Mouse (Mus musculus): ENCODE results near the gene Odf2. TPM values are rescaled to one million over a fixed set of nuclear protein-coding genes. Genes with fewer than 3 reads are reported as not detected.

Odf2 gene
- polyA plus RNA-seq, 2 experiments, result 42.3 to 84.6 TPM

GRCm38 (mm10) chr2:29944723-29945122 lies 55.7 kb downstream of the Odf2 start:
- DNase-seq (ENCODE audit: low spot score) (no peak), ATAC-seq (ENCODE audit: low FRiP score, low read depth) (no peak)
- Histone ChIP-seq H3K4me2 (replicated peaks; ENCODE audit: low read depth, low read length, severe bottlenecking) (no peak overlapping the region), H3K27ac (replicated peaks; ENCODE audit: low read depth, low read length) (no peak overlapping the region), H3K4me1 (ENCODE audit: control insufficient read depth, insufficient read depth, low read length) (no peaks in the 10 kb centered on the region), H3K27me3 (ENCODE audit: control insufficient read depth, insufficient read depth, low read length) (no peaks in the 10 kb centered on the region), H3K4me3 (replicated peaks; ENCODE audit: low read length) (no peak overlapping the region), H3K36me3 (ENCODE audit: control insufficient read depth, insufficient read depth, low read length) (peaks cover 93% of the 10 kb centered on the region), H3K9ac (ENCODE audit: low read depth, low read length, severe bottlenecking) (no peak overlapping the region), H3K9me3 (ENCODE audit: control insufficient read depth, low read length) (no peaks in the 10 kb centered on the region)
- no peak for TF ChIP-seq POLR2A (IDR thresholded peaks at IDR 0.05; ENCODE audit: borderline replicate concordance, extremely low read depth, insufficient read depth, insufficient read length)
- WGBS, result 57% methylated on average over 1 of the region's 1 CpGs

- peaks cover 91% of the 10 kb centered on the region for H3K36me3 ChIP-seq (ENCODE audit: control insufficient read depth, insufficient read depth, low read length)
- no peak for ATAC-seq (ENCODE audit: low FRiP score, low read depth)
Measured at GRCm38 (mm10) chr2:29948896-29949295, 59.9 kb downstream of the Odf2 start.

GRCm38 (mm10) chr2:29961246-29961645 lies 72.2 kb downstream of the Odf2 start:
- Histone ChIP-seq H3K27ac (replicated peaks; ENCODE audit: low read depth, low read length) (no peak overlapping the region), H3K36me3 (ENCODE audit: control insufficient read depth, insufficient read depth, low read length) (peaks cover 35% of the 10 kb centered on the region), H3K4me1 (ENCODE audit: control insufficient read depth, insufficient read depth, low read length) (no peaks in the 10 kb centered on the region), H3K4me3 (replicated peaks; ENCODE audit: low read length) (no peak overlapping the region), H3K9ac (ENCODE audit: low read depth, low read length, severe bottlenecking) (no peak overlapping the region), H3K27me3 (ENCODE audit: control insufficient read depth, insufficient read depth, low read length) (no peaks in the 10 kb centered on the region), H3K4me2 (replicated peaks; ENCODE audit: low read depth, low read length, severe bottlenecking) (no peak overlapping the region), H3K9me3 (ENCODE audit: control insufficient read depth, low read length) (no peaks in the 10 kb centered on the region)
- no peak for TF ChIP-seq POLR2A (IDR thresholded peaks at IDR 0.05; ENCODE audit: borderline replicate concordance, extremely low read depth, insufficient read depth, insufficient read length)
- ATAC-seq (ENCODE audit: low FRiP score, low read depth) (no peak), DNase-seq (ENCODE audit: low spot score) (no peak)
- WGBS, result 96% methylated on average over 7 of the region's 7 CpGs

More at GRCm38 (mm10) chr2:29948896-29949295, 59.9 kb downstream of the Odf2 start:
- no peak for DNase-seq (ENCODE audit: low spot score)
- 96% methylated on average over 5 of the region's 5 CpGs for WGBS
- Histone ChIP-seq H3K4me2 (replicated peaks; ENCODE audit: low read depth, low read length, severe bottlenecking) (no peak overlapping the region), H3K9ac (ENCODE audit: low read depth, low read length, severe bottlenecking) (no peak overlapping the region), H3K27me3 (ENCODE audit: control insufficient read depth, insufficient read depth, low read length) (no peaks in the 10 kb centered on the region), H3K9me3 (ENCODE audit: control insufficient read depth, low read length) (no peaks in the 10 kb centered on the region), H3K4me1 (ENCODE audit: control insufficient read depth, insufficient read depth, low read length) (no peaks in the 10 kb centered on the region), H3K4me3 (replicated peaks; ENCODE audit: low read length) (no peak overlapping the region), H3K27ac (replicated peaks; ENCODE audit: low read depth, low read length) (no peak overlapping the region)
- TF ChIP-seq POLR2A (IDR thresholded peaks at IDR 0.05; ENCODE audit: borderline replicate concordance, extremely low read depth, insufficient read depth, insufficient read length), result no peak

GRCm38 (mm10) chr2:29964354-29965249 lies 75.6 kb downstream of the Odf2 start:
- Histone ChIP-seq H3K9ac (ENCODE audit: low read depth, low read length, severe bottlenecking) (peak overlapping the region; percentile 96), H3K4me3 (replicated peaks; ENCODE audit: low read length) (peak overlapping the region; percentile 98), H3K36me3 (ENCODE audit: control insufficient read depth, insufficient read depth, low read length) (peaks cover 22% of the 10 kb centered on the region), H3K4me1 (ENCODE audit: control insufficient read depth, insufficient read depth, low read length) (peaks cover 19% of the 10 kb centered on the region), H3K27me3 (ENCODE audit: control insufficient read depth, insufficient read depth, low read length) (no peaks in the 10 kb centered on the region), H3K4me2 (replicated peaks; ENCODE audit: low read depth, low read length, severe bottlenecking) (peak overlapping the region; percentile 51), H3K9me3 (ENCODE audit: control insufficient read depth, low read length) (no peaks in the 10 kb centered on the region), H3K27ac (replicated peaks; ENCODE audit: low read depth, low read length) (peak overlapping the region; percentile 83)
- no peak for TF ChIP-seq POLR2A (IDR thresholded peaks at IDR 0.05; ENCODE audit: borderline replicate concordance, extremely low read depth, insufficient read depth, insufficient read length)
- 13% methylated on average over 10 of the region's 10 CpGs for WGBS
- no peak for ATAC-seq (ENCODE audit: low FRiP score, low read depth)
- no peak for DNase-seq (ENCODE audit: low spot score)

- Histone ChIP-seq H3K9ac (ENCODE audit: low read depth, low read length, severe bottlenecking) (peak within 1 kb of the TSS; percentile 96), H3K27ac (replicated peaks; ENCODE audit: low read depth, low read length) (peak within 1 kb of the TSS; percentile 83), H3K9me3 (ENCODE audit: control insufficient read depth, low read length) (no peaks in the 10 kb centered on the region), H3K36me3 (ENCODE audit: control insufficient read depth, insufficient read depth, low read length) (peaks cover 21% of the 10 kb centered on the region; the same call in 1 of the 2 replicates), H3K4me3 (replicated peaks; ENCODE audit: low read length) (peak within 1 kb of the TSS; percentile 98), H3K4me2 (replicated peaks; ENCODE audit: low read depth, low read length, severe bottlenecking) (peak within 1 kb of the TSS; percentile 51), H3K4me1 (ENCODE audit: control insufficient read depth, insufficient read depth, low read length) (peaks cover 19% of the 10 kb centered on the region), H3K27me3 (ENCODE audit: control insufficient read depth, insufficient read depth, low read length) (no peaks in the 10 kb centered on the region)
- peak; percentile 91 for DNase-seq (ENCODE audit: low spot score)
- under 1% methylated on average over 67 of the region's 82 CpGs for WGBS
- ATAC-seq (ENCODE audit: low FRiP score, low read depth), result peak; percentile 98
- peak; percentile 99 for TF ChIP-seq POLR2A (IDR thresholded peaks at IDR 0.05; ENCODE audit: borderline replicate concordance, extremely low read depth, insufficient read depth, insufficient read length)
Measured at GRCm38 (mm10) chr2:29965250-29965843, 76.3 kb downstream of the Odf2 start, which contains the start of gene Sptan1. Sptan1 (plus strand) TSS chr2:29965560.
